Mouse (Mus musculus) brain, adult 2 months (tissue): ENCODE results near the gene Gm28308.

ENCODE experiments used
- DNase-seq: peaks from one replicate; pipeline ENCODE4 v3.0.0; 2011; ENCODE audit warnings: low read depth, low spot score

Gene Gm28308

GRCm38 (mm10) chr6:52246916-52247315 is 33.8 kb upstream of the Gm28308 start:
- DNase-seq: no peak

- DNase-seq: no peak
Observed at GRCm38 (mm10) chr6:52246403-52246803, 33.3 kb upstream of the Gm28308 start.

- DNase-seq: no peak
Observed at GRCm38 (mm10) chr6:52245757-52246142, 32.6 kb upstream of the Gm28308 start, which contains the start of gene Hoxa11. Hoxa11 (minus strand) TSS chr6:52245810.

- no peak for DNase-seq
Observed at GRCm38 (mm10) chr6:52245040-52245756, 32.1 kb upstream of the Gm28308 start.

- no peak for DNase-seq
Observed at GRCm38 (mm10) chr6:52244471-52245039, 31.4 kb upstream of the Gm28308 start.

- DNase-seq: no peak
Observed at GRCm38 (mm10) chr6:52243681-52244121, 30.6 kb upstream of the Gm28308 start.

GRCm38 (mm10) chr6:52242801-52243332 is 29.7 kb upstream of the Gm28308 start:
- DNase-seq: no peak

- no peak for DNase-seq
Observed at GRCm38 (mm10) chr6:52241001-52241621, 28.0 kb upstream of the Gm28308 start.

- DNase-seq: peak; percentile 35
Observed at GRCm38 (mm10) chr6:52240389-52241000, 27.4 kb upstream of the Gm28308 start, which contains the start of gene Hoxa10. Hoxa10 (minus strand) TSS chr6:52240854.

GRCm38 (mm10) chr6:52239625-52240388 is 26.7 kb upstream of the Gm28308 start:
- DNase-seq: no peak

- no peak for DNase-seq
Observed at GRCm38 (mm10) chr6:52238976-52239375, 25.8 kb upstream of the Gm28308 start.

- no peak for DNase-seq
Observed at GRCm38 (mm10) chr6:52238155-52238545, 25.0 kb upstream of the Gm28308 start.

- no peak for DNase-seq
Observed at GRCm38 (mm10) chr6:52237346-52238154, 24.4 kb upstream of the Gm28308 start.

- no peak for DNase-seq
Observed at GRCm38 (mm10) chr6:52236806-52237205, 23.7 kb upstream of the Gm28308 start.

GRCm38 (mm10) chr6:52235866-52236265 is 22.7 kb upstream of the Gm28308 start:
- no peak for DNase-seq

- no peak for DNase-seq
Observed at GRCm38 (mm10) chr6:52235267-52235666, 22.1 kb upstream of the Gm28308 start.

GRCm38 (mm10) chr6:52234428-52235140 is 21.4 kb upstream of the Gm28308 start:
- no peak for DNase-seq

- no peak for DNase-seq
Observed at GRCm38 (mm10) chr6:52233546-52234427, 20.6 kb upstream of the Gm28308 start.
